Mouse (Mus musculus) activated CD4-positive, CD25-positive, alpha-beta regulatory T cell, adult 9 weeks (primary cell): ENCODE results near the gene C2cd4b. TPM values are rescaled to one million over a fixed set of nuclear protein-coding genes. Genes with fewer than 3 reads are reported as not detected.

ENCODE experiments used
- polyA plus RNA-seq: library from polyadenylated mRNA; unstranded; fragments of 100-300 nt; shearing (Covaris generic); gene quantifications from one replicate; pipeline ENCODE4 v1.2.1, GENCODE M21; 2017

C2cd4b gene
- polyA plus RNA-seq, result not detected

DNA sequence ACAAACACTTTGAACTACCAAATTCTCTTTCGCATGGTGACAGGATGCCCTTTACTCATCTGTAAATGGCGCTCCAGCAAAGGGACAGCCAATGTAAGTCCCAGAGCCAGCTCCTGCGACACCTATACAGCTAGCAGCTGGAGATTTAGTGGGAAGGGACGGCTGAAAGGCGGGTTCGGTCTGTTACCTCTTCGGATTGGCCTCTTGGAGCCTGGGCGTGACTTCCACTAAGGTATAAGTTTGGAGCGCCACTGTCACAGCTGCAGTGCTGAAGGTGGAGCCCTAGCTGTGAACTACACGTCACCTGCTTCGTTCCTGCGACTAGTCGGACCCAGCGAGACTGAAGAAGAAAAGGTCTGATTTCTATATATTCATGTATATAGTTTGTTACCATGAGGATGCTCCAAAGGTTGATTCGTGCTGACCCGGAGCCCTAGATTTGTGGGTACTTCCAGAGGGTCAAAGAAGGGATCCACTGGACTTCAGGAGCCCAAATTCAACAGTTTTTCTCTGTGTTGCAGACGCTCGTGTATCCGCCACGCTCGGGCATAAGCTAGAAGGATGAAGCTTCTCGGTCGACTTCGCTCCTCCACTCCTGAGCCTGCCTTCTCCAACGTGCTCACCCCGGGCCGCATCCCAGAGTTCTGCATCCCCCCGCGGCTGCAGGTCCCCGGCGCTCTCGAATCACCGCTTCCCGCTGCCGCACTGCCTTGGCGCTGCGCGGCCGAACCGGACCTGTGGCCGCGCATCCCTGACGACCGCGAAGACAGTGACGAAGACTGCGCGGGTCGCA is at the start of gene C2cd4b:
TSS of gene C2cd4b (plus strand) at position 275 of the 793 bp plus-strand sequence.

Other genes with a start within 250 kb of the C2cd4b start
- gene Tln2, start 199.7 kb upstream of the C2cd4b start, polyA plus RNA-seq, result 0.17 TPM
- not detected for gene C2cd4a, start 72.9 kb downstream of the C2cd4b start, polyA plus RNA-seq
- 25.0 TPM for gene Vps13c, start 81.0 kb downstream of the C2cd4b start, polyA plus RNA-seq